Mouse (Mus musculus) splenic B cell, adult 2 months (primary cell): Measurements from ENCODE around the gene Kdm2b.
A peak's percentile ranks its signal among the peaks of the same experiment; 100 is the strongest.

Experiments
- DNase-seq: peaks from one replicate; pipeline ENCODE4 v3.0.0-alpha.2; 2011; ENCODE audit warnings: low read depth, low spot score
- H3K27me3 ChIP-seq: 2 replicates; pipeline ENCODE4 v1.6.1; 2012; ENCODE audit warnings: mild to moderate bottlenecking, low read length, moderate library complexity, mixed read lengths; ENCODE audit not compliant: control insufficient read depth, poor library complexity, insufficient read depth, severe bottlenecking
- H3K36me3 ChIP-seq: 2 replicates; pipeline ENCODE4 v1.6.1; 2012; ENCODE audit warnings: mild to moderate bottlenecking, low read length, moderate library complexity, mixed read lengths; ENCODE audit not compliant: control insufficient read depth, poor library complexity, insufficient read depth, severe bottlenecking

Kdm2b gene

GRCm38 (mm10) chr5:122908001-122908400 lies 81.6 kb downstream of the Kdm2b start:
- H3K27me3 ChIP-seq, result no peaks in the 10 kb centered on the region
- peak; percentile 37 for DNase-seq

GRCm38 (mm10) chr5:122907182-122907581 lies 82.4 kb downstream of the Kdm2b start:
- peaks cover 2% of the 10 kb centered on the region; the same call in 1 of the 2 replicates for H3K36me3 ChIP-seq
- H3K27me3 ChIP-seq, result no peaks in the 10 kb centered on the region
- no peak for DNase-seq

More at GRCm38 (mm10) chr5:122908001-122908400, 81.6 kb downstream of the Kdm2b start:
- H3K36me3 ChIP-seq, result peaks cover 2% of the 10 kb centered on the region; the same call in 1 of the 2 replicates

GRCm38 (mm10) chr5:122903165-122903564 lies 86.5 kb downstream of the Kdm2b start:
- Histone ChIP-seq H3K36me3 (no peaks in the 10 kb centered on the region), H3K27me3 (no peaks in the 10 kb centered on the region)
- DNase-seq, result no peak

- DNase-seq, result no peak
- Histone ChIP-seq H3K36me3 (no peaks in the 10 kb centered on the region), H3K27me3 (no peaks in the 10 kb centered on the region)
These were observed 87.4 kb downstream of the Kdm2b start for GRCm38 (mm10) chr5:122902228-122902627.

- DNase-seq, result no peak
These were observed 88.0 kb downstream of the Kdm2b start for GRCm38 (mm10) chr5:122901666-122902065.

GRCm38 (mm10) chr5:122901179-122901578 lies 88.4 kb downstream of the Kdm2b start:
- Histone ChIP-seq H3K36me3 (no peaks in the 10 kb centered on the region), H3K27me3 (no peaks in the 10 kb centered on the region)
- no peak for DNase-seq

More at GRCm38 (mm10) chr5:122901666-122902065, 88.0 kb downstream of the Kdm2b start:
- Histone ChIP-seq H3K27me3 (no peaks in the 10 kb centered on the region), H3K36me3 (no peaks in the 10 kb centered on the region)

GRCm38 (mm10) chr5:122900558-122901171 lies 89.0 kb downstream of the Kdm2b start:
- no peaks in the 10 kb centered on the region for H3K36me3 ChIP-seq
- DNase-seq, result no peak
- H3K27me3 ChIP-seq, result no peaks in the 10 kb centered on the region

- H3K36me3 ChIP-seq, result no peaks in the 10 kb centered on the region
- DNase-seq, result peak; percentile 91
- no peaks in the 10 kb centered on the region for H3K27me3 ChIP-seq
These were observed 89.7 kb downstream of the Kdm2b start for GRCm38 (mm10) chr5:122899777-122900557.

GRCm38 (mm10) chr5:122898963-122899776 lies 90.5 kb downstream of the Kdm2b start:
- DNase-seq, result peak; percentile 63
- Histone ChIP-seq H3K36me3 (no peaks in the 10 kb centered on the region), H3K27me3 (no peaks in the 10 kb centered on the region)

- H3K36me3 ChIP-seq, result no peaks in the 10 kb centered on the region
- no peaks in the 10 kb centered on the region for H3K27me3 ChIP-seq
- DNase-seq, result no peak
These were observed 91.5 kb downstream of the Kdm2b start for GRCm38 (mm10) chr5:122898153-122898552.

GRCm38 (mm10) chr5:122894821-122895220 lies 94.8 kb downstream of the Kdm2b start:
- no peaks in the 10 kb centered on the region for H3K27me3 ChIP-seq
- no peaks in the 10 kb centered on the region for H3K36me3 ChIP-seq
- peak; percentile 71 for DNase-seq

- no peaks in the 10 kb centered on the region for H3K36me3 ChIP-seq
- DNase-seq, result peak; percentile 84
These were observed 95.5 kb downstream of the Kdm2b start for GRCm38 (mm10) chr5:122894007-122894637.

GRCm38 (mm10) chr5:122893270-122893669 lies 96.4 kb downstream of the Kdm2b start:
- Histone ChIP-seq H3K36me3 (no peaks in the 10 kb centered on the region), H3K27me3 (no peaks in the 10 kb centered on the region)
- no peak for DNase-seq

More at GRCm38 (mm10) chr5:122894007-122894637, 95.5 kb downstream of the Kdm2b start:
- no peaks in the 10 kb centered on the region for H3K27me3 ChIP-seq

GRCm38 (mm10) chr5:122890396-122890795 lies 99.2 kb downstream of the Kdm2b start:
- Histone ChIP-seq H3K36me3 (no peaks in the 10 kb centered on the region), H3K27me3 (no peaks in the 10 kb centered on the region)
- DNase-seq, result no peak
